ENCODE assay signal across 10 mouse cellular contexts in genomic region chr13:99675951-99676350, GRCm38 (mm10).
DNase-seq lines count a peak whose midpoint lies in the region; ATAC-seq and TF ChIP-seq lines count a peak whose summit lies in the region.
"Had no signal": no experiment of that assay in that cellular context is flagged by ENCODE, and none has a peak within 500 bp of the region (broad histone marks: within the 10 kb centered on the region; RNA-seq: fewer than 3 reads in every experiment).

No protein-coding gene starts in this region.

- H3K9me3 ChIP-seq in midbrain, embryonic 14.5 days (ENCODE audit: control insufficient read depth, low read length) = 0 out of 2 replicates have a peak, but pooled peaks cover 6% of the 10 kb centered on the region
- H3K9me3 ChIP-seq in kidney, embryonic 14.5 days (ENCODE audit: control insufficient read depth, low read length) = no peaks in the 10 kb centered on the region

- no peak overlapping the region for H3K9ac ChIP-seq in midbrain, embryonic 14.5 days (replicated peaks; ENCODE audit: low read length)
- no peak overlapping the region for H3K9ac ChIP-seq in kidney, embryonic 14.5 days (ENCODE audit: low read depth, low read length)
- H3K9ac ChIP-seq: neural tube, embryonic 13.5 days had no signal

- no peaks in the 10 kb centered on the region for H3K27me3 ChIP-seq in midbrain, embryonic 14.5 days (ENCODE audit: control insufficient read depth, insufficient read depth, low read length)
- no peaks in the 10 kb centered on the region for H3K27me3 ChIP-seq in kidney, embryonic 14.5 days (ENCODE audit: control insufficient read depth, insufficient read depth, low read length)
- H3K27me3 ChIP-seq: neural tube, embryonic 13.5 days had no signal

- TF ChIP-seq CTCF in left cerebral cortex, adult 2 months (IDR thresholded peaks at IDR 0.05) = no peak

- WGBS in midbrain, embryonic 14.5 days = 66% methylated on average over 5 of the region's 5 CpGs
- WGBS in kidney, embryonic 14.5 days = 70% methylated on average over 5 of the region's 5 CpGs

- no peak for ATAC-seq in midbrain, embryonic 14.5 days (ENCODE audit: low FRiP score, low TSS enrichment)
- ATAC-seq in kidney, embryonic 14.5 days (ENCODE audit: low FRiP score, low TSS enrichment) = no peak

- no peak overlapping the region for H3K27ac ChIP-seq in left cerebral cortex, adult 2 months
- no peak overlapping the region for H3K27ac ChIP-seq in midbrain, embryonic 14.5 days (replicated peaks; ENCODE audit: low read depth, low read length)
- no peak overlapping the region for H3K27ac ChIP-seq in kidney, embryonic 14.5 days (ENCODE audit: low read depth, low read length)
- H3K27ac ChIP-seq: neural tube, embryonic 13.5 days had no signal

- intact Hi-C loops in left cerebral cortex, adult 2 months (cut with DNase I) = no loop called here

- H3K4me3 ChIP-seq in left cerebral cortex, adult 2 months = no peak overlapping the region
- H3K4me3 ChIP-seq in midbrain, embryonic 14.5 days (replicated peaks; ENCODE audit: low read depth, low read length) = no peak overlapping the region
- no peak overlapping the region for H3K4me3 ChIP-seq in kidney, embryonic 14.5 days (ENCODE audit: low read length)
- H3K4me3 ChIP-seq: neural tube, embryonic 13.5 days had no signal

- H3K4me2 ChIP-seq in midbrain, embryonic 14.5 days (ENCODE audit: low read length) = no peak overlapping the region
- H3K4me2 ChIP-seq in kidney, embryonic 14.5 days (replicated peaks; ENCODE audit: low read depth, low read length) = no peak overlapping the region
- H3K4me2 ChIP-seq: neural tube, embryonic 13.5 days had no signal

- DNase-seq in left cerebral cortex, adult 11 months (ENCODE audit: low spot score) = peak; percentile 15
- no peak for DNase-seq in left cerebral cortex, adult 2 months (ENCODE audit: extremely low spot score in 1 of 2, low spot score in 2 of 2)
- DNase-seq in cerebellum, postnatal 14 days = peak; percentile 71 to 78
- DNase-seq in layer of hippocampus, adult 8-10 months (ENCODE audit: low spot score in 2 of 2) = peak; percentile 66 to 81
- DNase-seq in midbrain, embryonic 14.5 days = peak; percentile 31
- DNase-seq in thymus, postnatal 4 days = no peak
- no peak for DNase-seq in urinary bladder, postnatal 14 days (ENCODE audit: low spot score)

- peaks cover 6% of the 10 kb centered on the region; the same call in 1 of the 2 replicates for H3K4me1 ChIP-seq in midbrain, embryonic 14.5 days (ENCODE audit: control insufficient read depth, insufficient read depth, low read length)
- no peaks in the 10 kb centered on the region for H3K4me1 ChIP-seq in kidney, embryonic 14.5 days (ENCODE audit: control insufficient read depth, insufficient read depth, low read length)

- H3K36me3 ChIP-seq in midbrain, embryonic 14.5 days (ENCODE audit: control insufficient read depth, insufficient read depth, low read length) = no peaks in the 10 kb centered on the region
- H3K36me3 ChIP-seq in kidney, embryonic 14.5 days (ENCODE audit: control insufficient read depth, insufficient read depth, low read length) = no peaks in the 10 kb centered on the region
- H3K36me3 ChIP-seq: G1E; neural tube, embryonic 13.5 days had no signal

Comparison
In these comparisons a context has a peak if more than half of its experiments do, and no peak if none do; other contexts are left out.
1. DNase-seq: peak in left cerebral cortex, adult 11 months (single experiment), cerebellum, postnatal 14 days (2 of 2), layer of hippocampus, adult 8-10 months (2 of 2) and midbrain, embryonic 14.5 days (single experiment); none in left cerebral cortex, adult 2 months (0 of 2), thymus, postnatal 4 days (single experiment) and urinary bladder, postnatal 14 days (single experiment).